Mouse (Mus musculus) ES-E14 (cell line): ENCODE data around the gene Smoc2. TPM values are rescaled to one million over a fixed set of nuclear protein-coding genes. Genes with fewer than 3 reads are reported as not detected.
A peak's percentile ranks its signal among the peaks of the same experiment; 100 is the strongest.

ENCODE experiments used
- DNase-seq: peaks from one replicate; pipeline ENCODE4 v3.0.0-alpha.2; 2013; ENCODE audit warnings: low read depth, low spot score
- H3K27ac ChIP-seq: 2 replicates; pipeline ENCODE4 v1.5.1; 2012; ENCODE audit warnings: low read depth, mild to moderate bottlenecking, low read length, moderate library complexity, mixed read lengths; ENCODE audit not compliant: poor library complexity, insufficient read depth, severe bottlenecking
- H3K36me3 ChIP-seq: 2 replicates; pipeline ENCODE4 v1.6.1; 2012; ENCODE audit warnings: mild to moderate bottlenecking, low read length, moderate library complexity, mixed read lengths; ENCODE audit not compliant: control insufficient read depth, poor library complexity, insufficient read depth, severe bottlenecking
- H3K4me1 ChIP-seq, 2 experiments: fragments of 150-350 bp in 1 of 2; sonication (generic) in 1 of 2; 2 replicates each; pipeline ENCODE4 v1.6.1; 2012; ENCODE audit warnings: low read length in 2 of 2, mild to moderate bottlenecking in 1 of 2, mixed read lengths in 1 of 2; ENCODE audit not compliant: control insufficient read depth in 2 of 2, insufficient read depth in 2 of 2, poor library complexity in 1 of 2
- H3K4me3 ChIP-seq, 2 experiments: fragments of 150-350 bp in 1 of 2; sonication (generic) in 1 of 2; 2 replicates each; pipeline ENCODE4 v1.5.1; 2012; ENCODE audit warnings: low read length in 2 of 2, low read depth in 1 of 2, mild to moderate bottlenecking in 1 of 2, mixed read lengths in 1 of 2; ENCODE audit not compliant: insufficient read depth in 1 of 2, poor library complexity in 1 of 2, severe bottlenecking in 1 of 2
- H3K9ac ChIP-seq: 2 replicates; pipeline ENCODE4 v1.6.1; 2012; ENCODE audit warnings: low read depth, mild to moderate bottlenecking, low read length, mixed read lengths; ENCODE audit not compliant: poor library complexity, insufficient read depth, severe bottlenecking
- H3K9me3 ChIP-seq: fragments of 150-350 bp; sonication (generic); 2 replicates; pipeline ENCODE4 v1.6.1; 2012; ENCODE audit warnings: low read depth, mild to moderate bottlenecking, low read length; ENCODE audit not compliant: control insufficient read depth, insufficient read depth
- CHD2 ChIP-seq: IDR thresholded peaks from 2 replicates; pipeline ENCODE4 v1.6.1; 2014; ENCODE audit warnings: mild to moderate bottlenecking, low read depth, low read length, inconsistent platforms
- HCFC1 ChIP-seq: IDR thresholded peaks from 2 replicates; pipeline ENCODE4 v1.6.1; 2012; ENCODE audit warnings: low read length, inconsistent platforms, borderline replicate concordance; ENCODE audit not compliant: insufficient read depth
- MAFK ChIP-seq: IDR thresholded peaks from 2 replicates; pipeline ENCODE4 v1.6.1; 2014; ENCODE audit warnings: mild to moderate bottlenecking, low read depth, low read length, inconsistent platforms; ENCODE audit not compliant: insufficient read depth
- ZC3H11A ChIP-seq: IDR thresholded peaks from 2 replicates; pipeline ENCODE4 v1.6.1; 2012; ENCODE audit warnings: low read depth, mild to moderate bottlenecking, inconsistent platforms, low read length, borderline replicate concordance
- ZNF384 ChIP-seq: IDR thresholded peaks from 2 replicates; pipeline ENCODE4 v1.6.1; 2012; ENCODE audit warnings: low read depth, low read length, inconsistent platforms
- in situ Hi-C, 2 experiments: fragments of 600-800 bp; cut with MboI; formaldehyde crosslinking; loops; one replicate each; pipeline ENCODE4 v1.15.1; 2025; ENCODE audit warnings: low sequenced_read_pairs in 2 of 2, inconsistent platforms in 1 of 2; ENCODE audit not compliant: unreplicated experiment in 2 of 2
- total RNA-seq: library from RNA; depleted of rRNA; stranded (reverse); fragments of 300-350 nt; gene quantifications from 2 replicates; pipeline ENCODE4 v1.2.3, GENCODE M21; 2012; rRNA removed

The Smoc2 gene
- total RNA-seq = 0.48 and 3.1 TPM in 2 replicates

DNA sequence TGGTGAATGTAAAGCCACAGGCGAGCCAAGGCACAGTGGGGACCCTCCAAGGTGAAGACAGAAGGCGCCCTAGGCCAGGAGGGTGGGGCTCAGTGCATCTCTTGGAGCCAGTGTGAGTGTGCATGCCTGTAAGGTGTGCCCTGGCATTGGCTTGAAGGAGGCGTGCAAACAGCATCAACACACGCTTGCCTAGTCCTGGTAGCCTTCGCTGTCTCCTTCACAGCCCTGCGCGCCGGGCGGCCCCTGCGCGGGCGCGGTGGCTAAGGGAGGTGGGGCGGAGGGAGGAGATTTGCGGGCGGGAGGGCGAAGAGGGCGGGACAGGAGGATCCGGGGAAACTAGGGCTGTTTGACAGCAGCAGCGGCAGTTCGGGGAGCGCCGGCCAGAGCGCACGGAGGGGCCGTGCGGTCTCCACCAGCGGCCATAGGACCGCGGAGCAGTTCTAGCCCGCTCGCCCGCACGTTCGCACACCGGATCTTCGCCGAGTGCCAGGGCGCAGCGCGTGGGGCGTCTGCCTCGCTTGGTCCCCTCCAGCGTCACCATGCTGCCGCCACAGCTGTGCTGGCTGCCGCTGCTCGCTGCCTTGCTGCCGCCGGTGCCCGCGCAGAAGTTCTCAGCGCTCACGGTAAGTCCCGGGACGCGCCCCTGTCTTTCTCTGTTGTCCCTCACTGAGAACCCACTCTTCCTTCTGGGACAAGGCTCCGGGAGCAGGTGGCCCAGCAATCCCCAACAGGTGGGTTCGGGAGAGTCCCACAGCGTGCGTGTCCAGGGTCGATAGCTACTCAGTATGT lies at the start of gene Smoc2:
Gene Smoc2 (plus strand): TSS at position 330 of the 789 bp plus-strand sequence.
- H3K4me3 ChIP-seq = peak within 1 kb of the TSS; percentile 48 to 68
- in situ Hi-C loops = no loop called here

DNA sequence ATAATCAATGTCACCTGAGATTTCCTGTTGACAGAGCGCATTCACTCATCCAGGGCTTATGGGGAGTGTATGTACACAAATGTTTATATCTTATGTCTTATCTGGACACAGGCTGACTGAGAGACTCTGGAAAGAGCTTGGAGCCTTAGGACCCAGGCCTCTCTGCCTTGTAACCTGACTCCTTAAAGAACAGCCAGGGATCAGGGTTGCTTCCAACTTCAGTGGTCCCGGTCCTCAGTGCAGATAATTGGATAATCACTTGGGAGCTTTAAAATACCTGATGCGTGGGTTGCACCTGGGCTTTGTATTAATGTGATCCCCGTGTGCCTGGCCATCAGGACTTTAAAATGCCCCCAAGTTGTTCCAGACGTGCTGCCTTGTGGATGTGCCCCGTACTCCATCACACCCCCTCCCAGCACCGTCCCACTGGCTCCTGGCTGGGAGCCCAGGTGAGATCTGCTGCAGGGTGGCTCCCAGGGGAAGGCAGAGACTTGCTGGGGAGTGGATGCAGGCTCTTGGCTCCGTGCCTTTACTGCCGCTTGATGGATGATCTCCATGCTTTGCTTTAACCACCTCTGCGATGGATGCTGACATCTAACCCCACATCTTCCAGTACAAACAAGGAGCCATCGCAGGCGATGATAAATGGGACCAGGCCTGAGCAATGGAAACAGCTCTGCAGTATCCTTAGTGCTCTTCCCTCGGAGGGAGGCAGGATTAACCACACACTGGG lies 48.4 kb upstream of the Smoc2 start:
- TF ChIP-seq HCFC1 (no peak), MAFK (no peak), ZC3H11A (no peak), ZNF384 (no peak), CHD2 (no peak)
- no peak overlapping the region for H3K9ac ChIP-seq
- no peaks in the 10 kb centered on the region; a peak in 1 of 4 replicates for H3K4me1 ChIP-seq
- in situ Hi-C loops = loop anchor here (5.0 to 10.0 kb wide), 3 partner anchors 281 to 674 kb away; no protein-coding TSS in a partner anchor
- H3K9me3 ChIP-seq = no peaks in the 10 kb centered on the region
- H3K36me3 ChIP-seq = no peaks in the 10 kb centered on the region
- H3K27ac ChIP-seq = no peak overlapping the region
- no peak overlapping the region for H3K4me3 ChIP-seq
- no peak for DNase-seq

More for the DNA sequence above, at the start of gene Smoc2:
- Histone ChIP-seq H3K36me3 (no peaks in the 10 kb centered on the region), H3K4me1 (peaks cover 0 to 8% of the 10 kb centered on the region in 2 experiments; a peak in 1 of 4 replicates), H3K9me3 (no peaks in the 10 kb centered on the region), H3K27ac (no peak within 1 kb of the TSS), H3K9ac (no peak within 1 kb of the TSS)
- peak; percentile 40 for DNase-seq
- no peak for TF ChIP-seq CHD2
- no peak for TF ChIP-seq MAFK
- TF ChIP-seq ZC3H11A = no peak
- no peak for TF ChIP-seq HCFC1
- no peak for TF ChIP-seq ZNF384

DNA sequence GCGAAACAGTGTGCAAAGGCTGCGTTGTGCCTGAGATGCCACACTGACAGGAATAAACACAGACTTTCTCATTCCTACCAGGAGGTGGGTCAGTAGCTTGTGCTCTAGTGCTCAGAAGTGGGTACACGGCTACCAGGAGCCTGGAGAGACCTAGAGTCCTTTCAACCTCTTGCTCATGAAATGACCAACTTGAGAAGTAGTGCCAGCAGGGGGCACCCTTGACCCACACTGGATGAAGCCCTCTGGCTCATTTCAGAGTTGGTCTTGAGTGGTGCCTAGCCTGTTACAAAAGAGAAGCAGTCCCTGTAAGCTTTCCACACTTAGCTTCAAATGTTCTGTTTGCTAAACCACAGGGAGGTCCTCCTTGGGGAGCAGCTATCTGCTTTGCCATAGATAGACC lies 46.7 kb upstream of the Smoc2 start:
- no peaks in the 10 kb centered on the region for H3K36me3 ChIP-seq
- peak; percentile 68; the same call in 1 of the 2 replicates for TF ChIP-seq ZC3H11A
- no peak for TF ChIP-seq CHD2
- H3K27ac ChIP-seq = no peak overlapping the region
- no peaks in the 10 kb centered on the region for H3K9me3 ChIP-seq
- in situ Hi-C loops = loop anchor here (5.0 to 10.0 kb wide), 3 partner anchors 280 to 672 kb away; no protein-coding TSS in a partner anchor
- no peak overlapping the region for H3K9ac ChIP-seq
- H3K4me3 ChIP-seq = no peak overlapping the region
- no peaks in the 10 kb centered on the region for H3K4me1 ChIP-seq
- peak; percentile 65 for DNase-seq

DNA sequence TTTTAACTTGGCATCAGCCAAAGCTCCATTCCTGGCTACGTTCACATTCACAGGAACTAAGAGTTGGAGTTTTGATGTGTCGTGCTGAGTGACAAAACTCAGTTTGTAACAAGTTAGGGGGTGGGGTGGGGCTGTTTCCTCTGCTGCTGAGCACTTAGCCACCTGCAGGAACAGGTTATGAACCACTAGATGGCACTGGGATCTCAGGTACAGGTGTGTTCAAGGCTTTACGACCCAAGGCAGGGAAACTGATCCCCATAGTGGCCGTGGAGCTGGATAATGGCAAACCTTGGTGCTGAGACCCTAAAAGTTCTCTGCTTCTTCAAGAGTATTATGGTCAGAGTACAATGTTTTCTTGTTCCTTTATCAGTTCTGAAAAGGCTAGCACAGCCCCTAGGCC lies 45.6 kb upstream of the Smoc2 start:
- in situ Hi-C loops = loop anchor here (5.0 to 10.0 kb wide), 3 partner anchors 279 to 671 kb away; no protein-coding TSS in a partner anchor
- no peak for TF ChIP-seq ZC3H11A
- no peak for TF ChIP-seq CHD2
- TF ChIP-seq MAFK = no peak
- TF ChIP-seq HCFC1 = no peak
- no peak for TF ChIP-seq ZNF384
- no peak overlapping the region for H3K9ac ChIP-seq
- no peaks in the 10 kb centered on the region for H3K4me1 ChIP-seq
- no peak overlapping the region for H3K27ac ChIP-seq
- H3K4me3 ChIP-seq = no peak overlapping the region
- no peaks in the 10 kb centered on the region for H3K9me3 ChIP-seq
- no peaks in the 10 kb centered on the region for H3K36me3 ChIP-seq
- DNase-seq = no peak
